Mouse (Mus musculus) thymus, adult 2 months (tissue): Measurements from ENCODE around the gene Pmm2. TPM values are rescaled to one million over a fixed set of nuclear protein-coding genes. Genes with fewer than 3 reads are reported as not detected.
A peak's percentile ranks its signal among the peaks of the same experiment; 100 is the strongest.

Experiments
- DNase-seq: peaks from one replicate; pipeline ENCODE4 v3.0.0; 2021
- H3K27ac ChIP-seq: fragments of 200-500 bp; 2 replicates; pipeline ENCODE4 v1.5.1; 2012; ENCODE audit warnings: low read length, control low read depth; ENCODE audit not compliant: control insufficient read depth, insufficient read depth
- H3K27me3 ChIP-seq: fragments of 200-500 bp; 2 replicates; pipeline ENCODE4 v1.6.1; 2012; ENCODE audit warnings: mild to moderate bottlenecking, low read length, moderate library complexity, mixed read lengths; ENCODE audit not compliant: control insufficient read depth, insufficient read depth
- H3K36me3 ChIP-seq: fragments of 200-500 bp; 2 replicates; pipeline ENCODE4 v1.6.1; 2012; ENCODE audit warnings: mild to moderate bottlenecking, low read length, moderate library complexity; ENCODE audit not compliant: control insufficient read depth, insufficient read depth
- H3K4me1 ChIP-seq: fragments of 200-500 bp; replicated peaks from 2 replicates; pipeline ENCODE4 v1.6.1; 2012; ENCODE audit warnings: low read length; ENCODE audit not compliant: control insufficient read depth, insufficient read depth
- H3K4me3 ChIP-seq: fragments of 200-500 bp; 2 replicates; pipeline ENCODE4 v1.5.1; 2012; ENCODE audit warnings: mild to moderate bottlenecking, low read length, control low read depth, moderate library complexity; ENCODE audit not compliant: control insufficient read depth, insufficient read depth
- CTCF ChIP-seq: fragments of 200-500 bp; IDR thresholded peaks from 2 replicates; pipeline ENCODE4 v1.5.1; 2012; ENCODE audit warnings: mild to moderate bottlenecking, control low read depth, low read length, moderate library complexity, borderline replicate concordance; ENCODE audit not compliant: control insufficient read depth, poor library complexity, insufficient read depth; ENCODE audit errors: extremely low read depth
- POLR2A ChIP-seq: fragments of 200-500 bp; IDR thresholded peaks from 2 replicates; pipeline ENCODE4 v1.6.1; 2012; ENCODE audit warnings: mild to moderate bottlenecking, low read length, control low read depth, moderate library complexity; ENCODE audit not compliant: control insufficient read depth, poor library complexity, insufficient read depth; ENCODE audit errors: extremely low read depth
- WGBS: fragments of 180-500 bp; shearing (Covaris S2); methylation state at CpG from one replicate; pipeline ENCODE4 v1.1.7; 2018; 5-methylcytosine and 5-hydroxymethylcytosine counted together
- polyA plus RNA-seq: library from polyadenylated mRNA; depleted of rRNA; stranded (reverse); fragments of >200 nt; gene quantifications from 2 replicates; pipeline ENCODE4 v1.2.3, GENCODE M21; 2012

Pmm2 gene
- polyA plus RNA-seq, 1 experiment: 116 TPM

GRCm38 (mm10) chr16:8631428-8631827, 6.0 kb upstream of the Pmm2 start:
- H3K4me3 ChIP-seq: no peak overlapping the region
- no peak overlapping the region for H3K27ac ChIP-seq
- H3K36me3 ChIP-seq: no peaks in the 10 kb centered on the region
- 10% methylated on average over 5 of the region's 5 CpGs for WGBS
- DNase-seq: peak; percentile 21
- no peak for TF ChIP-seq CTCF
- TF ChIP-seq POLR2A: no peak
- peaks cover 23% of the 10 kb centered on the region for H3K4me1 ChIP-seq
- H3K27me3 ChIP-seq: no peaks in the 10 kb centered on the region

GRCm38 (mm10) chr16:8636867-8637216, 632 bp upstream of the Pmm2 start:
- peak overlapping the region; percentile 64 for H3K27ac ChIP-seq
- no peaks in the 10 kb centered on the region for H3K27me3 ChIP-seq
- no peaks in the 10 kb centered on the region for H3K36me3 ChIP-seq
- H3K4me3 ChIP-seq: peak overlapping the region; percentile 97
- TF ChIP-seq CTCF (no peak), POLR2A (no peak)
- H3K4me1 ChIP-seq: peaks cover 25% of the 10 kb centered on the region
- no peak for DNase-seq
- 1% methylated on average over 13 of the region's 13 CpGs for WGBS

GRCm38 (mm10) chr16:8638131-8638530, 657 bp downstream of the Pmm2 start:
- peak overlapping the region; percentile 97 for H3K4me3 ChIP-seq
- peak overlapping the region; percentile 64; the same call in 1 of the 2 replicates for H3K27ac ChIP-seq
- H3K4me1 ChIP-seq: peaks cover 20% of the 10 kb centered on the region
- no peak for DNase-seq
- TF ChIP-seq CTCF (no peak), POLR2A (no peak)
- no peaks in the 10 kb centered on the region for H3K27me3 ChIP-seq
- WGBS: 25% methylated on average over 7 of the region's 7 CpGs
- peaks cover 5% of the 10 kb centered on the region for H3K36me3 ChIP-seq

GRCm38 (mm10) chr16:8639466-8640191, 2.2 kb downstream of the Pmm2 start:
- TF ChIP-seq POLR2A: no peak
- TF ChIP-seq CTCF: no peak
- no peak for DNase-seq
- H3K4me1 ChIP-seq: peaks cover 20% of the 10 kb centered on the region
- no peaks in the 10 kb centered on the region for H3K27me3 ChIP-seq
- WGBS: 43% methylated on average over 11 of the region's 11 CpGs
- peaks cover 18% of the 10 kb centered on the region for H3K36me3 ChIP-seq
- H3K4me3 ChIP-seq: no peak overlapping the region
- no peak overlapping the region for H3K27ac ChIP-seq

DNA sequence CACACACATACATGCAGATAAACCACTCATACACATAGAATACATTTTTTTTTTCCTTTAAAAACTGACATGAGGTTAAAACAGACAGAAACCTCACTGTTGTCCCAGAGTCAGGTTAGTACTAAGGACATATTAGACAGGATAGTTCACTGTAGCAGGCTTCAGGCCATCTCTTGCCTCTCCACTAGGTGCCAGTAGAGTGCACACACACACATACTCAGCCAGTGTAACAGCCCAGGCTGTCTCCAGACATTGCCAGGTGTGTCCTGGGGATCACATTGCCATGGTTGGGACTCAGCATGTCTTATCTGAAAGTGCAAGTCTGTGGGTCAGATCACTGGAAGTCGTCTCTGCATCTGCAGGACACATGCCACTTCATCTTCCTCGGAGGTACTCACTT, 6.4 kb downstream of the Pmm2 start:
- Histone ChIP-seq H3K27me3 (no peaks in the 10 kb centered on the region), H3K4me3 (no peak overlapping the region), H3K4me1 (peaks cover 5% of the 10 kb centered on the region; the same call in 1 of the 2 replicates), H3K27ac (no peak overlapping the region), H3K36me3 (peaks cover 55% of the 10 kb centered on the region)
- WGBS: 82% methylated on average over 2 of the region's 2 CpGs
- peak; percentile 61 for DNase-seq
- TF ChIP-seq CTCF (peak; percentile 27; the same call in 1 of the 2 replicates), POLR2A (no peak)

- no peak overlapping the region for H3K4me3 ChIP-seq
- WGBS: 97% methylated on average over 6 of the region's 6 CpGs
Observed at GRCm38 (mm10) chr16:8645546-8645945, 8.1 kb downstream of the Pmm2 start.

More at GRCm38 (mm10) chr16:8645546-8645945, 8.1 kb downstream of the Pmm2 start:
- no peak for DNase-seq
- Histone ChIP-seq H3K27ac (no peak overlapping the region), H3K4me1 (no peaks in the 10 kb centered on the region), H3K27me3 (no peaks in the 10 kb centered on the region), H3K36me3 (peaks cover 65% of the 10 kb centered on the region)
- no peak for TF ChIP-seq CTCF
- TF ChIP-seq POLR2A: no peak
